Mouse (Mus musculus): ENCODE measurements around the gene Sipa1. TPM values are rescaled to one million over a fixed set of nuclear protein-coding genes. Genes with fewer than 3 reads are reported as not detected.

Sipa1 gene
- polyA plus RNA-seq (2011; ENCODE audit: insufficient read depth, insufficient read length, low read depth, missing spikeins) = 13.7 and 19.1 TPM in 2 replicates

DNA sequence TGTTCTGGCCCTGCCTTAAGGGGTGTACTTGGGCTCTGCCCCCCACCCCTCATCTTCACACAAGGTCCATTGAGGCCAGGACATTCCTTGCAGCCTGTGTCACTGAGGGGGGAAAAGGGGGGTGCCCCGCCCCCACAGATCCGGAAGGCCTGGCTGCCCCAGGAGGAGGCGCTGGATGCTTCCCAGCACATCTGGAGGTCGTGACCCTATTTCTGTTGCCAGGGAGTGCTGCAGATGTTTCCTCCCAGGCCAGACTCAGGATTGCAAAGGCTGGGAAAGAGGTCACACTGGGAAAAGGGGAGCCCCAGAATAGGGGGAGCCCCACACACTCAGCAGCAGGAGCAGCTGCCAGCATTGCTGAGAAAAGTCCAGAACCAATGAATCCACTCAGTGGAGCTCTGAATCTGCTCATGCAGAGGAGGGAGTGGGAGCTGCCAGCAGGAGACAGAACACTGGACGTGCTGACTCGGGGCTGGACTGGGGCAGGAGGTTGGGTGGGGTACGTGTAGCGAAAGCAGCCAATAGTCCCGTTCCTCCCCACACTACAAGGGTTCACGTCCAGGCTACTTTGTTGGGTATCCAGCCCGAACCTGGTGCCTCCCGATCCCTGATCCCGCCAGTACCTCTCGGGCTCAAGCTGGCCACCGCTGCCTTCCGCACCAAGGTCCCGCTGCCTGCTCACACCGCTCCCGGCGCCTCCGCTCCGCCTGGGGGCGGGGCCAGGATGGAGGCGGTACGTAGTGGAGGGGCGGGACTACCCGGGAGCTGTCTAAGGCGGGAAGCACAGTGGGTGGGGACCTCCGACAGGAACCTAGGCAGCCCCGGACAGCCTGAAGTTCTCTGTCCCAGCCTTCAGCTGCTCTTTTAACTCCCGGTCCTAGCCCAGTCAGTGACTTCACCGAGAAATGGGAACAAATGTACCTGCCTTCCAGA, at the start of gene Sipa1:
TSS of gene Sipa1 (minus strand) at position 727 of the 933 bp plus-strand sequence.
- Histone ChIP-seq H3K4me1 (ENCODE audit: control insufficient read depth, insufficient read depth, low read length) (peaks cover 2% of the 10 kb centered on the region), H3K36me3 (ENCODE audit: control insufficient read depth, insufficient read depth, low read length, poor library complexity, severe bottlenecking) (no peaks in the 10 kb centered on the region), H3K27me3 (ENCODE audit: control insufficient read depth, insufficient read depth, low read length, poor library complexity, severe bottlenecking) (no peaks in the 10 kb centered on the region), H3K4me3 (ENCODE audit: low read depth, low read length) (peak within 1 kb of the TSS; percentile 71), H3K27ac (ENCODE audit: insufficient read depth, low read length) (no peak within 1 kb of the TSS), H3K9ac (ENCODE audit: low read depth, poor library complexity, severe bottlenecking) (peak within 1 kb of the TSS; percentile 10), H3K9me3 (replicated peaks; ENCODE audit: control insufficient read depth, insufficient read depth, low read length, poor library complexity, severe bottlenecking) (no peaks in the 10 kb centered on the region)
- TF ChIP-seq CTCF (IDR thresholded peaks at IDR 0.05; ENCODE audit: low read depth, low read length) (no peak), POLR2A (IDR thresholded peaks at IDR 0.05; ENCODE audit: insufficient read depth, low read length) (peak; percentile 58)

DNA sequence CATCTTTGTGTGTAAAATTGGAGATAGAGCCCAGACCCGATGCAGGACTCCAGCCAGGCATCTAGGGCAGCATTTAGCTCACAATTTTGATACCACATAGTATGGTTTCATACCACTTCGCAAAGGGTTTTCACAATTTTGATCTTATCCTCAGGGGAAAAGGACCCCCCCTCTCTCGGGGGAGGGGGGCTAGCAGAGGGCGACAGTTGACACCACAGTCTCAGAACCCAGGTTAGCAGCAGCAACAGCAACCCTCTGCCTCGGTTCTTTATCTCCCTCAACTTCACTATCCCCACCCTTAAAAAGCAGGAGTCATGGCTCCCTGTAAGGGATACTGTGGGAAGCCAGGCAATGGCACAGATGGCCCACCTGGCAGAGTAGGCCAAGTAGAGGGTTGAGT, 49.7 kb upstream of the Sipa1 start:
- no peaks in the 10 kb centered on the region for H3K4me1 ChIP-seq (ENCODE audit: control insufficient read depth, insufficient read depth, low read length)
- no peak overlapping the region for H3K27ac ChIP-seq (ENCODE audit: insufficient read depth, low read length)
- no peaks in the 10 kb centered on the region for H3K27me3 ChIP-seq (ENCODE audit: control insufficient read depth, insufficient read depth, low read length, poor library complexity, severe bottlenecking)
- no peaks in the 10 kb centered on the region for H3K9me3 ChIP-seq (replicated peaks; ENCODE audit: control insufficient read depth, insufficient read depth, low read length, poor library complexity, severe bottlenecking)
- H3K36me3 ChIP-seq (ENCODE audit: control insufficient read depth, insufficient read depth, low read length, poor library complexity, severe bottlenecking) = no peaks in the 10 kb centered on the region
- H3K9ac ChIP-seq (ENCODE audit: low read depth, poor library complexity, severe bottlenecking) = no peak overlapping the region
- no peak overlapping the region for H3K4me3 ChIP-seq (ENCODE audit: low read depth, low read length)
- no peak for TF ChIP-seq EP300 (IDR thresholded peaks at IDR 0.05; ENCODE audit: insufficient read depth, low read depth, low read length)
- no peak for TF ChIP-seq POLR2A (IDR thresholded peaks at IDR 0.05; ENCODE audit: insufficient read depth, low read length)
- no peak for TF ChIP-seq CTCF (IDR thresholded peaks at IDR 0.05; ENCODE audit: low read depth, low read length)

GRCm38 (mm10) chr19:5711907-5712460, 48.5 kb upstream of the Sipa1 start:
- H3K27me3 ChIP-seq (ENCODE audit: control insufficient read depth, insufficient read depth, low read length, poor library complexity, severe bottlenecking) = no peaks in the 10 kb centered on the region
- H3K4me3 ChIP-seq (ENCODE audit: low read depth, low read length) = no peak overlapping the region
- TF ChIP-seq CTCF (IDR thresholded peaks at IDR 0.05; ENCODE audit: low read depth, low read length) = no peak
- no peak for TF ChIP-seq POLR2A (IDR thresholded peaks at IDR 0.05; ENCODE audit: insufficient read depth, low read length)
- TF ChIP-seq EP300 (IDR thresholded peaks at IDR 0.05; ENCODE audit: insufficient read depth, low read depth, low read length) = no peak
- H3K9ac ChIP-seq (ENCODE audit: low read depth, poor library complexity, severe bottlenecking) = no peak overlapping the region
- H3K4me1 ChIP-seq (ENCODE audit: control insufficient read depth, insufficient read depth, low read length) = no peaks in the 10 kb centered on the region
- no peaks in the 10 kb centered on the region for H3K36me3 ChIP-seq (ENCODE audit: control insufficient read depth, insufficient read depth, low read length, poor library complexity, severe bottlenecking)
- no peak overlapping the region for H3K27ac ChIP-seq (ENCODE audit: insufficient read depth, low read length)
- no peaks in the 10 kb centered on the region for H3K9me3 ChIP-seq (replicated peaks; ENCODE audit: control insufficient read depth, insufficient read depth, low read length, poor library complexity, severe bottlenecking)

DNA sequence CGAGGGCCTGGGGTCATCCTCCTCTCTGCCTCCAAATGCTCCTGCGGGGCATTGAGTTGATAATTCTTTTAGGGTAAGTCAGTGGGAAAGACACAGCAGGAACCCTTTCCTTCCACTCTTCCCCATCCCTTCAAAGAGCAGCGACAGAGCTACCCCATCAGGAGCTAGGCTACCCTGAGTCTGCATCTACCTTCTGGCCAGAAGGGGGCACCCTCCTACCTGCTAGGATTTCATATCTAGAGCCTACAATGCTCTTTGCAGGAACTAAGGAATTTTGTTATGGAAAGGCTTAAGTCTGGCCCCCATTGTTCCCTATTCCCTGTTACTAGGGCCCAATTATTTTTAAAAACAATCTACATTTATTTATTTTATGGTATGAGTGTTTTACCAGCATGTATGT, 47.7 kb upstream of the Sipa1 start:
- no peaks in the 10 kb centered on the region for H3K27me3 ChIP-seq (ENCODE audit: control insufficient read depth, insufficient read depth, low read length, poor library complexity, severe bottlenecking)
- no peaks in the 10 kb centered on the region for H3K36me3 ChIP-seq (ENCODE audit: control insufficient read depth, insufficient read depth, low read length, poor library complexity, severe bottlenecking)
- no peaks in the 10 kb centered on the region for H3K4me1 ChIP-seq (ENCODE audit: control insufficient read depth, insufficient read depth, low read length)
- no peak overlapping the region for H3K27ac ChIP-seq (ENCODE audit: insufficient read depth, low read length)
- H3K9me3 ChIP-seq (replicated peaks; ENCODE audit: control insufficient read depth, insufficient read depth, low read length, poor library complexity, severe bottlenecking) = no peaks in the 10 kb centered on the region
- H3K4me3 ChIP-seq (ENCODE audit: low read depth, low read length) = no peak overlapping the region
- no peak for TF ChIP-seq POLR2A (IDR thresholded peaks at IDR 0.05; ENCODE audit: insufficient read depth, low read length)
- TF ChIP-seq CTCF (IDR thresholded peaks at IDR 0.05; ENCODE audit: low read depth, low read length) = peak; percentile 75
- no peak overlapping the region for H3K9ac ChIP-seq (ENCODE audit: low read depth, poor library complexity, severe bottlenecking)

- Histone ChIP-seq H3K36me3 (ENCODE audit: control insufficient read depth, insufficient read depth, low read length, poor library complexity, severe bottlenecking) (no peaks in the 10 kb centered on the region), H3K4me3 (ENCODE audit: low read depth, low read length) (no peak overlapping the region), H3K27me3 (ENCODE audit: control insufficient read depth, insufficient read depth, low read length, poor library complexity, severe bottlenecking) (no peaks in the 10 kb centered on the region), H3K4me1 (ENCODE audit: control insufficient read depth, insufficient read depth, low read length) (no peaks in the 10 kb centered on the region), H3K27ac (ENCODE audit: insufficient read depth, low read length) (no peak overlapping the region), H3K9me3 (replicated peaks; ENCODE audit: control insufficient read depth, insufficient read depth, low read length, poor library complexity, severe bottlenecking) (no peaks in the 10 kb centered on the region), H3K9ac (ENCODE audit: low read depth, poor library complexity, severe bottlenecking) (no peak overlapping the region)
- TF ChIP-seq EP300 (IDR thresholded peaks at IDR 0.05; ENCODE audit: insufficient read depth, low read depth, low read length) (no peak), CTCF (IDR thresholded peaks at IDR 0.05; ENCODE audit: low read depth, low read length) (no peak), POLR2A (IDR thresholded peaks at IDR 0.05; ENCODE audit: insufficient read depth, low read length) (no peak)
Measured at GRCm38 (mm10) chr19:5710581-5710980, 47.1 kb upstream of the Sipa1 start.

GRCm38 (mm10) chr19:5710068-5710467, 46.6 kb upstream of the Sipa1 start:
- H3K9me3 ChIP-seq (replicated peaks; ENCODE audit: control insufficient read depth, insufficient read depth, low read length, poor library complexity, severe bottlenecking) = no peaks in the 10 kb centered on the region
- H3K27me3 ChIP-seq (ENCODE audit: control insufficient read depth, insufficient read depth, low read length, poor library complexity, severe bottlenecking) = no peaks in the 10 kb centered on the region
- H3K27ac ChIP-seq (ENCODE audit: insufficient read depth, low read length) = no peak overlapping the region
- no peak overlapping the region for H3K9ac ChIP-seq (ENCODE audit: low read depth, poor library complexity, severe bottlenecking)
- H3K36me3 ChIP-seq (ENCODE audit: control insufficient read depth, insufficient read depth, low read length, poor library complexity, severe bottlenecking) = no peaks in the 10 kb centered on the region
- TF ChIP-seq CTCF (IDR thresholded peaks at IDR 0.05; ENCODE audit: low read depth, low read length) (no peak), EP300 (IDR thresholded peaks at IDR 0.05; ENCODE audit: insufficient read depth, low read depth, low read length) (no peak), POLR2A (IDR thresholded peaks at IDR 0.05; ENCODE audit: insufficient read depth, low read length) (no peak)
- H3K4me1 ChIP-seq (ENCODE audit: control insufficient read depth, insufficient read depth, low read length) = peaks cover 2% of the 10 kb centered on the region
- no peak overlapping the region for H3K4me3 ChIP-seq (ENCODE audit: low read depth, low read length)
